Comparison of ENCODE assay signal across 9 mouse cellular contexts in the genomic region with DNA sequence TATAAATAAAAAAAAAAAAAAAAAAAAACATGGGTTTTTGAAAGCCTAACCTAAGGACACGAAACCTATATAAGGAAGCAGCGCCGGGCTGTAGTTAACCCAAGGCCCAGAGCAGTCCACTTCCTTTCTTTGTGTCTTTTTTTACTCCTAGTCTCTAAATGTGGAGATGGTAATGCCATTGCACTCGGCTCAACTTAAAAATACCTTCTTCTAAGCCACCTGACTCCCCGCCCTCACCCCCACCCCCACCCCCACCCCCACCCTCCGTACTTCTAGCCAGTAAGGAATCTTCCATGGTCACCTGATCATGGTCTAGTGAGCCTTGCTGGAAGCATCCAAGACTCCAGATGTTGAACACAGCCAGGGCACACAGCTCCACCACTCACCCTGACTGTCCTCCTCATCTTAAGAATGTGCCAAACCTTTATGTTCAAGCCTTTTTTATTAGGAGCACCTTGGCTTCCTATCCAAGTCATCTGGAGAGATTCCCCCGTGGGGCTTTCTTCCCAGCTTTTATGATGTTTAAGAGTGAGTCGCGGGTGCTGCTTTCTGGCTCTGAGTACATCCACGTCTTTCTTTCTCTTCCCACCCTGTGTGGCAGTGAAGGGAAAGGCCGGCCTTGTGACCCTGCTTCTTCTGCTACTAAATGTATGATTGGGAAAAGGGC. TPM values are rescaled to one million over a fixed set of nuclear protein-coding genes. Genes with fewer than 3 reads are reported as not detected.
DNase-seq lines count a peak whose midpoint lies in the region; ATAC-seq and TF ChIP-seq lines count a peak whose summit lies in the region.
"Had no signal": no experiment of that assay in that cellular context is flagged by ENCODE, and none has a peak within 500 bp of the region (broad histone marks: within the 10 kb centered on the region; RNA-seq: fewer than 3 reads in every experiment).

No protein-coding gene starts in this region.

- H3K4me2 ChIP-seq in forebrain, embryonic 15.5 days (replicated peaks): no peak overlapping the region
- peak overlapping the region; percentile 39 for H3K4me2 ChIP-seq in intestine, embryonic 14.5 days (ENCODE audit: low read length)
- H3K4me2 ChIP-seq in forebrain, embryonic 16.5 days (ENCODE audit: low read length): no peak overlapping the region

- H3K4me3 ChIP-seq in forebrain, embryonic 10.5 days: no peak overlapping the region
- H3K4me3 ChIP-seq in forebrain, embryonic 15.5 days: no peak overlapping the region
- H3K4me3 ChIP-seq in layer of hippocampus, adult 2 months: no peak overlapping the region
- no peak overlapping the region for H3K4me3 ChIP-seq in intestine, embryonic 14.5 days (ENCODE audit: low read depth, low read length)
- no peak overlapping the region for H3K4me3 ChIP-seq in forebrain, embryonic 16.5 days (replicated peaks; ENCODE audit: low read length)
- H3K4me3 ChIP-seq: neural tube, embryonic 12.5 days had no signal

- no peak overlapping the region for H3K9ac ChIP-seq in forebrain, embryonic 15.5 days (replicated peaks)
- no peak overlapping the region for H3K9ac ChIP-seq in intestine, embryonic 14.5 days (ENCODE audit: low read length)
- no peak overlapping the region for H3K9ac ChIP-seq in forebrain, embryonic 16.5 days (replicated peaks; ENCODE audit: low read depth, low read length)
- H3K9ac ChIP-seq: neural tube, embryonic 12.5 days had no signal

- ATAC-seq in forebrain, embryonic 15.5 days (replicated peaks): no peak
- ATAC-seq in intestine, embryonic 14.5 days (replicated peaks; ENCODE audit: low FRiP score, low TSS enrichment, low read depth): no peak
- ATAC-seq in forebrain, embryonic 16.5 days: no peak

- DNase-seq in forebrain, embryonic 10.5 days (ENCODE audit: extremely low spot score, low spot score): no peak
- DNase-seq in layer of hippocampus, adult 2 months (ENCODE audit: low spot score in 2 of 2): no peak
- DNase-seq in layer of hippocampus, postnatal 10 days (ENCODE audit: low spot score in 2 of 2): no peak
- DNase-seq in intestine, embryonic 14.5 days (ENCODE audit: low spot score): no peak
- DNase-seq in splenic B cell, adult 2 months (ENCODE audit: low read depth, low spot score): peak; percentile 42
- no peak for DNase-seq in T-cell, adult 2 months (ENCODE audit: low spot score)

- H3K36me3 ChIP-seq in forebrain, embryonic 10.5 days (replicated peaks): no peaks in the 10 kb centered on the region
- H3K36me3 ChIP-seq in forebrain, embryonic 15.5 days: no peaks in the 10 kb centered on the region
- no peaks in the 10 kb centered on the region for H3K36me3 ChIP-seq in intestine, embryonic 14.5 days (ENCODE audit: control insufficient read depth, insufficient read depth, low read length)
- H3K36me3 ChIP-seq in splenic B cell, adult 2 months (ENCODE audit: control insufficient read depth, insufficient read depth, low read length, poor library complexity, severe bottlenecking): no peaks in the 10 kb centered on the region
- H3K36me3 ChIP-seq in forebrain, embryonic 16.5 days (ENCODE audit: control insufficient read depth, insufficient read depth): no peaks in the 10 kb centered on the region
- H3K36me3 ChIP-seq: neural tube, embryonic 12.5 days had no signal

- H3K27ac ChIP-seq in forebrain, embryonic 10.5 days: peak overlapping the region; percentile 40; the same call in 1 of the 2 replicates
- H3K27ac ChIP-seq in forebrain, embryonic 15.5 days (replicated peaks): no peak overlapping the region
- peak overlapping the region; percentile 67; the same call in 1 of the 2 replicates for H3K27ac ChIP-seq in layer of hippocampus, adult 2 months
- H3K27ac ChIP-seq in intestine, embryonic 14.5 days (ENCODE audit: low read depth): peak overlapping the region; percentile 81; the same call in 1 of the 2 replicates
- H3K27ac ChIP-seq in forebrain, embryonic 16.5 days (ENCODE audit: low read length): no peak overlapping the region
- H3K27ac ChIP-seq: neural tube, embryonic 12.5 days had no signal

- no peak for TF ChIP-seq CTCF in layer of hippocampus, adult 2 months (conservative IDR thresholded peaks at IDR 0.05)

- no peaks in the 10 kb centered on the region for H3K9me3 ChIP-seq in forebrain, embryonic 10.5 days
- H3K9me3 ChIP-seq in forebrain, embryonic 15.5 days: no peaks in the 10 kb centered on the region
- no peaks in the 10 kb centered on the region for H3K9me3 ChIP-seq in intestine, embryonic 14.5 days (ENCODE audit: control insufficient read depth, low read length)
- no peaks in the 10 kb centered on the region for H3K9me3 ChIP-seq in forebrain, embryonic 16.5 days (ENCODE audit: control insufficient read depth, low read length)
- H3K9me3 ChIP-seq: neural tube, embryonic 12.5 days had no signal

- H3K27me3 ChIP-seq in forebrain, embryonic 10.5 days (ENCODE audit: poor library complexity, severe bottlenecking): no peaks in the 10 kb centered on the region
- H3K27me3 ChIP-seq in forebrain, embryonic 15.5 days: no peaks in the 10 kb centered on the region
- no peaks in the 10 kb centered on the region for H3K27me3 ChIP-seq in intestine, embryonic 14.5 days (replicated peaks; ENCODE audit: control insufficient read depth, insufficient read depth, low read length)
- no peaks in the 10 kb centered on the region for H3K27me3 ChIP-seq in splenic B cell, adult 2 months (ENCODE audit: control insufficient read depth, insufficient read depth, low read length, poor library complexity, severe bottlenecking)
- H3K27me3 ChIP-seq in forebrain, embryonic 16.5 days (replicated peaks; ENCODE audit: control insufficient read depth, insufficient read depth, low read length): no peaks in the 10 kb centered on the region
- H3K27me3 ChIP-seq: neural tube, embryonic 12.5 days had no signal

- 75% methylated on average over 11 of the region's 11 CpGs for WGBS in forebrain, embryonic 10.5 days
- 78% methylated on average over 11 of the region's 11 CpGs for WGBS in forebrain, embryonic 15.5 days
- WGBS in intestine, embryonic 14.5 days: 51% methylated on average over 11 of the region's 11 CpGs
- 83% methylated on average over 11 of the region's 11 CpGs for WGBS in forebrain, embryonic 16.5 days

- H3K4me1 ChIP-seq in forebrain, embryonic 10.5 days: peaks cover 18% of the 10 kb centered on the region
- H3K4me1 ChIP-seq in forebrain, embryonic 15.5 days: peaks cover 12% of the 10 kb centered on the region
- H3K4me1 ChIP-seq in intestine, embryonic 14.5 days (replicated peaks; ENCODE audit: control insufficient read depth, insufficient read depth, low read length): peaks cover 52% of the 10 kb centered on the region
- H3K4me1 ChIP-seq in forebrain, embryonic 16.5 days (replicated peaks; ENCODE audit: control insufficient read depth, insufficient read depth, low read length): peaks cover 7% of the 10 kb centered on the region

RNA-seq across cellular contexts. Expression of gene Plpp1, which starts 48.1 kb away (rescaled TPM):
- 15.7 and 16.8 TPM in 2 replicates for polyA plus RNA-seq in forebrain, embryonic 10.5 days (2016; fragmentation: Nextera tagmentation; extraction: Ambion mirVana)
- polyA plus RNA-seq in forebrain, embryonic 15.5 days (2015; fragmentation: Nextera tagmentation; extraction: Ambion mirVana): 38.0 and 39.3 TPM in 2 replicates
- total RNA-seq in layer of hippocampus, adult 2 months (2021): 10 to 100 TPM; 30.4 to 30.8 TPM
- total RNA-seq in layer of hippocampus, postnatal 10 days (2021): 10 to 100 TPM; 35.2 to 35.5 TPM
- 77.6 and 83.4 TPM in 2 replicates for polyA plus RNA-seq in intestine, embryonic 14.5 days (2014; fragmentation: Nextera tagmentation; extraction: Ambion mirVana)
- 44.7 and 49.2 TPM in 2 replicates for polyA plus RNA-seq in forebrain, embryonic 16.5 days (2015; fragmentation: Nextera tagmentation; extraction: Ambion mirVana)

Comparison
In these comparisons a context has a peak if more than half of its experiments do, and no peak if none do; other contexts are left out.
1. H3K27ac ChIP-seq: peak in forebrain, embryonic 10.5 days (single experiment), layer of hippocampus, adult 2 months (single experiment) and intestine, embryonic 14.5 days (single experiment); none in forebrain, embryonic 15.5 days (single experiment) and forebrain, embryonic 16.5 days (single experiment).